ENCODE assay signal across 8 mouse cellular contexts in the genomic region with DNA sequence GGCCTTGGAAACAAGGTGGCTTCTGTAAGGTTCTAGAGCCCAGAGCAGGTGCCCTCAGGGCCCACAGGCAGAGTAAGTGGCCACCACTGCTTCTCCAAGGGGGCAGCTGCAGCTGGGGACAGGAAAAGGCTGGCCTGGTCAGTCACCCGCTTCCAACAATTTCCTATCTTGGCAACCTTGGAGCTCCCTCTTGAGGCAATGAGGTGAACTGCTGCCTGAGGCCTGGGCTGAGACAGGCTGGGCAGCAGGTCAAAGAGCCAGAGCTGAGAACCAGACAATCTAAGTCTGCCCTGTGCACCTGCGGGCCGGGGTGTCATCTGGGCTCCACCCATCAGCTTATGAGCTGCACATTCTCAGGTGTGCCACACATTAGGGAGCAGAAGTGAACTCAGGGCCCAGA. TPM values are rescaled to one million over a fixed set of nuclear protein-coding genes. Genes with fewer than 3 reads are reported as not detected.
DNase-seq lines count a peak whose midpoint lies in the region; ATAC-seq lines count a peak whose summit lies in the region.

No protein-coding gene starts in this region.

- DNase-seq in Muller cell, postnatal 12 days (ENCODE audit: inconsistent ontology term) = peak; percentile 69
- DNase-seq in c-Kit-positive CD71-positive TER-119-negative erythroid progenitor cells, embryonic 14.5 days (ENCODE audit: low read depth) = peak; percentile 46
- DNase-seq in layer of hippocampus, postnatal 14 days (ENCODE audit: low spot score in 2 of 2) = peak; percentile 73 to 84
- peak; percentile 72 for DNase-seq in lung, postnatal 25 days (ENCODE audit: low spot score)
- DNase-seq in right cerebral cortex, postnatal 4 days = peak; percentile 59
- peak; percentile 66 to 80 for DNase-seq in urinary bladder, postnatal 4 days (ENCODE audit: low spot score in 2 of 2)

- peak; percentile 72; the same call in 1 of the 2 replicates for ATAC-seq in frontal cortex, adult (ENCODE audit: low TSS enrichment)
- ATAC-seq in hematopoietic stem cell, adult 5-6 weeks (replicated peaks in 1 of 2; ENCODE audit: insufficient read depth in 1 of 2, low FRiP score in 2 of 2, low TSS enrichment in 1 of 2, low read depth in 1 of 2, poor library complexity in 2 of 2, severe bottlenecking in 2 of 2) = peak; percentile 68 to 71; a peak in 2 of 4 replicates

RNA-seq across cellular contexts. Expression of a gene that starts 3.5 kb away (rescaled TPM):
- 3.4 and 4.9 TPM in 2 replicates for total RNA-seq in hematopoietic stem cell, adult 5-6 weeks (2017)
- 10 to 100 TPM; 34.7 to 36.0 TPM for total RNA-seq in layer of hippocampus, postnatal 14 days (2021)

RNA-seq across cellular contexts. Expression of a gene that starts 18.7 kb away (rescaled TPM):
- total RNA-seq in hematopoietic stem cell, adult 5-6 weeks (2017) = 0.89 TPM in 1 of 2 replicates, not detected in the other
- not detected for total RNA-seq in layer of hippocampus, postnatal 14 days (2021)

RNA-seq across cellular contexts. Expression of a gene that starts 37.0 kb away (rescaled TPM):
- 15.3 and 20.5 TPM in 2 replicates for total RNA-seq in hematopoietic stem cell, adult 5-6 weeks (2017)
- 10 to 100 TPM; 25.6 to 25.7 TPM for total RNA-seq in layer of hippocampus, postnatal 14 days (2021)

RNA-seq across cellular contexts. Expression of a gene that starts 49.8 kb away (rescaled TPM):
- total RNA-seq in hematopoietic stem cell, adult 5-6 weeks (2017) = not detected in 2 replicates
- under 1 TPM; 0.14 to 0.41 TPM for total RNA-seq in layer of hippocampus, postnatal 14 days (2021)

RNA-seq across cellular contexts. Expression of a gene that starts 54.3 kb away (rescaled TPM):
- 4,483 and 5,767 TPM in 2 replicates for total RNA-seq in hematopoietic stem cell, adult 5-6 weeks (2017)
- 100 to 1,000 TPM; 534 to 557 TPM for total RNA-seq in layer of hippocampus, postnatal 14 days (2021)

Comparison
In these comparisons a context has a peak if more than half of its experiments do, and no peak if none do; other contexts are left out.
1. Peak in every context shown above with its lines: DNase-seq and ATAC-seq.